Mouse (Mus musculus) 3134 (cell line): ENCODE data around the gene Riiad1.

Source experiments
- DNase-seq: peaks from one replicate; pipeline ENCODE4 v3.0.0-alpha.2; 2011; ENCODE audit warnings: low spot score; ENCODE audit not compliant: insufficient read length; ENCODE audit errors: extremely low read depth

The Riiad1 gene

DNA sequence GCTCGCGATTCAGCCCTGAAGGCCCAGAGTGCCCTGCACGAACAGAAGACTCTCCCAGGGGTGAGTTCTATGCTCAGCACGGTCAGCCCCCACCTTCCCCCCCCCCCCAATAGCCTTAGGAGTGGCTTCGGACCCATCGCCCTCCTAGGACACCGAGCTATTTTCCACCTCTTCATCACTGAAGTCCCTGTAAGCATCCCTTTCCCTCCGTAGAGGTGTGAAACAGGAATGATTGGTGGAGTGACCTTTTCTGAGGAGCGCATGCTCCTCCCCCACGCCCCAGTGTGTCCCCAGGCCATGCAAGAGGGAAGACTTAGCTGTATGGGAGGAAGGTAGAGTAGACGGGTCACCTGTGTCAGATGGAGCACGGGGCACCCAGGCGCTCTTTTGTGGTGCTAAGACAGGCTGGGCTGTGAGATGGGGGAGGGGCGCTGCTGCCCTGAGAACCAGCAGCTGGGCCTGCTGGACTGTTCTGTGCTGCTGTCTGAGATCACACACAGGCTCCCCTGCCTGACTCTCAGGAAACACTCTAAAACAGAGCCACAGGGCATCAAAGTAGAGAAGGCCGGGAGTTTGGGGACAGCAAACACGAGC lies at the start of gene Riiad1:
Riiad1 (minus strand) TSS at position 51 of the 594 bp plus-strand sequence.
- no peak for DNase-seq

DNA sequence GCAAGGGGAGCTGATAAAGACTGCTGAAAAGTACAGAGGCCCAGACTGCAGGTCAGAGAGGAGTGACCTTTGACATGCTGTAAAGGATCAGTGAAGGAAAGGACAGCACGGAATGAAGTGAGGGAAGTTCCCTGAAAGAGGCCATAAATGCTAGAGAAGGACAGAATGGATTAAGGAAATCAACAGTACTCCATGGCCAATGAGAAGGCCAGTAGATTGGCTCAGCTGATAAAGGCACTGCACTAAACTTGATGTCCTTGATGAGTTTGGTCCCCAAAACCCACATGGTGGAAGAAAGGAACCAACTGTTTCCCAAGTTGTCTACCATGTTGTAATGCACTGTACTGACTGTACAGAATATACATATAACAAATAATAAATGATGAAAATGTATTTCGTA lies 46.6 kb upstream of the Riiad1 start:
- DNase-seq = no peak

DNA sequence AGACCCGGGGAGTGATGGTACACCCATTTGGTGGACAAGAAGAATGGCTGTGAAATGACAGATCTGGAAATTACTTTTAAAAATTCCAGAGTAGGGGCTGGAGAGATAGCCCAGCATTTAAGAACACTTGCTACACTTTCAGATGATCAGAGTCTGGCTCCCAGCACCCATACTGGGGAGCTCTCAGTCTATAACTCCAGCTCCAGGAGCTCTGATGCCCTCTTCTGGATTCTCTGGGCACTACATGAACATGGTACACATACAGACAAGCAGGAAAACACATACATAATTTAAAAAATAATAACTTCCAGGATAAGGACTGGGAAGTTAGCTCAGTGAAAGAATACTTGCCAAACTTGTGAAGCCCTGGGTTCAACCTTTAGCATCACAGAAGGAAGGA lies 26.5 kb upstream of the Riiad1 start:
- DNase-seq = no peak

DNA sequence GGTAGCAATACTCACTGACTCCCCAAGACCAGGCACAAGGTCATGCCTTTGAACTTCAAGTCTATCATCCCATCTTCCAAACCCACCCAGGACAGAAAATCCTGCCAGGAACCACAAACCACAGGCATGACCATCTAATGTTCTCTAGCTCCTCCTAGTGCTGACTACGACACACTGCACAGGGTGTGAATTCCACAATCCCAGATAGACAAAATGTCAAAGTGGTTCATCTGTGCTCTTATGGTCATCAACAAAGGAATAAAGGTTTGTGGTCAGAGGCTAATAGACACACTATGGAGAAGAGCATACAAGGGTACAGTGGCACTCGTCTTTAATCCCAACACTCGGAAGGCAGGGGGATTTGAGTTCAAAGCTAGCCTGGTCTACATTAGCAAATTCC lies 22.1 kb upstream of the Riiad1 start:
- DNase-seq = no peak

DNA sequence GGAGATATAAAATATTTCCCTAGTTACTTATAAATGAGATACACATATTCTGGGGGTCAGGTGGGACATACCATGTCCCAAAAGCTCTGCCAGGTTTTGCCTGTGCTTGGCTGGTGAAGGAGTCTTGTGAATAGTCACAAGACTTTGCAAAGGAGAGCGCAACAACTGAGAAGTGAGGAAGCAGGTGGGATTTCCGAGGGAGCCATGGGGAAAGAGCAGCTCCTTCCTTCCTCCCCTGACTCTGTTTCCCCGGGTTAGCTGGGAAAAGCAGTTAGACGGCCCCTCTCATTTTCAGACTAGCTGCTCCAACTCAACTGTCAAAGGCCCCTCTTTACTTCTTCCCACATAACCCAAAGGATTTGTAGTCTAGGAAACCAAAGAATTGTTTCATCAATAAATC lies 17.0 kb upstream of the Riiad1 start:
- no peak for DNase-seq

DNA sequence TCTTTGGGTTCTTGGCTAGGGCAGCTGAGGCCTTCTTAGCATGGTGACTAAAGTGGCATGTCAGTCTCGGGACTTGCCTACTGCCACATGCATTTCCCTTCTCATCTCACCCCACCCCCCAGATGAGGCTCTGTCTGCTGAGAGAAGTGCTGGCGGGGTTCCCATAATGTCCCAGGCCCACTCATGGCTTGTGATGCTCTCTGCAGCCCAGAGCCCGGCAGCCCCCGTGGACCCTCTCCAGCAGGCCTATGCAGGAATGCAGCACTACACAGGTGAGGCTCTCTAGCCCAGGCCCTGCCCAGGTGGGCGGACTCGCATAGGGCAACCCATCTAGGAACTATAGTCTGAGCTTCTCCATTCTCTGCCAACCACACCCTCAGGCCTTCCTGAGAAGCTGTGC lies 7.4 kb upstream of the Riiad1 start:
- peak; percentile 33 for DNase-seq

DNA sequence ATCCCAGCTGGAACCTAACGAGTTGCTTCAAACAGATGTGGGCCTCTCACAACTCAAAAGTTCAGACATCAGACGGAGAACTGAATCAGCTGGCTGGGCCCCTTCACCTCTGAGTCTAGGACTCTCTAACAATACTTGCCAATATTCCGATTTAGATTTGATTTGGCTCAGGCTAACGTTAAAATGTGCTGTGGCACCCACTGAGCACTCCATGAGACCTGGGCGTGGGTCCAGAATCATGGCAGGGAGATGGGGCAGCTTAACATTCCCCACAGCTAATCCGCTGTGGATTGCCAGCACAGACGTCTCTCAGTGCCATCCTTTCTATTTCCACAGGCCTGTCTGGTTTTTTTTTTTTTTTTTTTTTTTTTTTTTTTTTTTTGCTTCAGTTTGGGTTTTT lies 5.8 kb upstream of the Riiad1 start:
- DNase-seq = no peak

DNA sequence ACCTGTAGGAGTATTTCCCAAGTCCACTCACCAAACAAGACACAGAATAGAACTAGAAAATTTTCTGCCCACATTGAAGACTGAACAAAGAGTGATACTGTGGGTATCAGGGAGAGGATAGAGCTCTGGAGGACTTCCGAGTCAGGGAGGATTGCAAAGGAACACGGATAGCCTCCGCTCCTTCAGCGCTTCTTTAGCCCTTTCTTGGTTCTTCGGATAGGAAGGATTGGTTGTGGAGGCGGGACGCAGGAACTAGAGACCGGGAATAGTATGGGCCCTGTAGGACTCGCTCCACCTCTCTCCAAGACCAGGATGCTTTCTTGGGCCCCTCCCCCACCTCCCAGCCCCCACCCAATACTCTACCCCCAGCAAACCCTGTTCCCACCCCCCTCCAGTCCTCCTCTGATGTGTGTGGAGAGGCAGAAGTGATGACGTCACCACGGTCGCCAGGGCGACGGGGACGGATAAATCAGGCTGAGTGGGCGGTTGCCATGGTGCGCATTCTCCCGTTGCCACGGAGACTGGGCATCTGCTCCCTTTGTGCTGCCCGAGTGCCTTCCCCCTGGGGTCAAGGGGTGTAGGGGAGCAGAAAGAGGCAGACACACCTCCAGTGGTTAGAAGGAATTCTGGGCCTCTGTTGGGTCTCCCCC lies 3.8 kb upstream of the Riiad1 start:
- no peak for DNase-seq

DNA sequence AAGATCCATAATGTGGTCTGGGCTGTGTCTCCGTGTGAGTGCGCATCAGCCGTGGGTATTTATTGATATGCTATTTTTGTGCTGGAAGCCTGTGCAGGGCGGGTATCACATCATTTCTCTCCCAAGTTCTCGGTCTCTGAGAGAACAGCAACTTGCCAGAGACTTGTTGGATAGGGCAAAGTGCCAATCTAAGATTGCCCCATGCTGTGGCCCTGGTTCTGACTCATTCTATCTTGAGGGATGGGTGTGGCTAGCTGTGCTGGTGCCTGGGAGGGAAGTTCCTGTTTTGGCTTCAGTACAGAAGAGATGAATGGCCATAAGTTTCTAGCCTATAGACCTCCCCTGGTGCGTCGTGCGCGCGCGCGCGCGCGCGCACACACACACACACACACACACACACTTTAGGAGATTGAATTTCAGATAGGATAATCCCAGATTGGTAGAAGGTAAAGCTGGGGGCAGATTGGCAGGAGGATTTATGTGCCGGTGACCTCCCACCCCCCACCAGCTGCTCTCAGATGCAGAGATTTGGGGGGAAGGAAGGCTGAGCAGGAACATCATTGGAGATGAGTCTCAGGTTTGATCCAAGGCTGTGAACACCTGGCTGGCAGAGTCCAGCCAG lies 2.7 kb upstream of the Riiad1 start:
- DNase-seq = no peak

DNA sequence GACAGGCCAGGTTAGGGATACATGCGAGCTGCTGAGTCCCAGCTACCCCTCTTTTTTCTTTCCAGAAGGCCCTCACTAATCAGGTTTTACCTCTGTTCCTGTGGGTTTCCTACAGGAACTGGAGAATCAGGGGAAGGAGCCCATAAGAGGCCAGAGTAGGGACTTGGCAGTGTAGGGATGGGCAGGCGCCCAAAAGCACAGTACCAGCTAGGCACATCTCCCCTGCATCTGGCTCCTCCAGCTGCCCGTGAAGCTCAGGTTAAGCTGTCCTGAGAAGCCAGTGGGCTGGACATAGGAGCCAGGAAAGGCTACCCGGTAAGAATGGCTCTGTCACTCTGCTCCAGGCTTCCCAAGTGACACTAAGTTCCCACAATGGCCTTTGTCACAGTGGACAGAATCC lies 1.3 kb upstream of the Riiad1 start:
- DNase-seq = no peak

DNA sequence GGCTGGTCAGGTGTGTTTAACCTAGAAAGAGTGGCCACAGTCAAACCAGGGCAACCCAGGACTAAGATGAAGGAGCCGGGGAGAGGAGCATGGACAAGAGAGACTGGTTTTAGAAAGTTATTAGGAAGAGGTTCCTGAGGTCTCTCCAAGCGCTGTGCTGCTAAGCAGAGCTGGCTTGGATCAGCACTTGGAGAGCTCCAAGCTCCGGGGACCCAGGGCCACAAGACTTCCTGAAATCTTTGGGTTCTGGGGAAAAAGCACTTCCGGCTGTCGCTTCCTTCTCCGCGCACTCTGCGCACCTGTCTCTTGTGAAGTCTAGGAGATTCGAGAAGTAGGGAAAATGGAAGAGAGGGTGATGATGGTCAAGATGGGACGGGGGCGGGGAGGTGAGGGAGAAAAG lies 577 bp downstream of the Riiad1 start:
- no peak for DNase-seq

DNA sequence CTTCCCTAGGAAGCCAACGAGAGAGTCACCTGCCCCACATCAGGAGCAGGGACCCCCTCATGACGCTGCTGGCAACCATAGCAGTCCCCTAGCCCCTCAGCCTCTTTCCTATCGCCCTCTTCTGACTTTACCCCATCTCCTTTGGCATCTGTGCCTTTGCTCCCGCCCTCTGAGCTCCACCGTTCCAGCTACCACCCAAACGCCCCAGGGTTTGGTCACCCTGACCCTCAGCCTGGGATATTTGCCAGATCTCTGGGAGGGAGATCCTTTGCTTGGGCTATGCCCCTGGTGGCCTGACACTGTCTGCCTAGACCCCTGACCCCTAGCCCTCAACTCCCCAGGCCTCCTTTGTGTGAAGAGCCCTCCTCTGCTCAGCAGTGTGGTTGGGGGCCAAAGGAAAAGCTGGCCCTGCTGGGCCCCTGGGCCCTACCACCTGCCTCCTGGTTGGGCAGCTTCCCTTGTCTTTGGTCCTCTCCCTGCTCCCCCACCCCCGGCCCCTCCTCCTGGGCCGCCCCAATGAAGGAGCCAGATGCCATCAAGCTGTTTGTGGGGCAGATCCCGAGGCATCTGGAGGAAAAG lies 1.5 kb downstream of the Riiad1 start:
- no peak for DNase-seq

DNA sequence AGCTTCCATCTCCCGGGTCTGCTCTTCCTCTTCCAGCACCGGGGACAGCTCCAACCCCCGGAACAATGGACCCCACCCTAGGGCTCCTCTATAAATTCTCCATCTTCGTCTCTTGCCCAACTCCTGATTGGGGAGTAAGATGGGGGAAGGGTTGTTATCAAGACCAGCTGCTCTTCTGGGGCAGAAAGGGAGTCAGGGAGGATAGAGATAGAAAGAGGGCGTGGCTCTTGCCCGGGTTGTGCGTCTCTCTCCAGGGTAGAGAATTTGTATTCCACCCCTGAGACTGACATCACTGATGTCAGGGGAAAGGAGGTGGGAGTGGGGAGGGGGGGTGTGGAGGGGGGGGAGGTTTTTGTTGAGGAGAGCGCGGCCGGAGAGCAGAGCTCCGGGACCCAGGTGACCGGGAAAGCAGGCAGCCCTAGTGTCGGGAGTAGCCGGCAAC lies 2.1 kb downstream of the Riiad1 start, which contains the start of gene Celf3:
Celf3 (plus strand) TSS at position 315 of the 442 bp plus-strand sequence.
- DNase-seq = no peak

DNA sequence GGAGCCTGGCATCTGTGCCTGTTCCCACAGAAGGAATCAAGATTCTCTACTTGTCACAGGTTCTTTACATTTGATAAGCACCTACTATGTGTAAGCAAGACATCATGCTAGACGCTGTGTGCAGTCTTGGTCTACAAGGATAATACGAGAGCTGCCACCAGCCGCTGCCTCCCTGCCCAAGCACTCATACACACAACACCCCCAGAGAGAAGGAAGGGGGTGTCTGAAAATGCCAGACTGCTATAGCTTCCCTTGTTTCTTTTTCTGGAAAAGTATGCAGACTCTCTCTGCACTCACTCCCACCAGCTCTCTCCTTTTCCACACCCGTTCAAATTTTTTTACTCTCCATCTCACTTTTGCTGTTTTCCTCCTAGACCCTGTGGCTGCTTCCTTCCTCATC lies 2.7 kb downstream of the Riiad1 start:
- no peak for DNase-seq

DNA sequence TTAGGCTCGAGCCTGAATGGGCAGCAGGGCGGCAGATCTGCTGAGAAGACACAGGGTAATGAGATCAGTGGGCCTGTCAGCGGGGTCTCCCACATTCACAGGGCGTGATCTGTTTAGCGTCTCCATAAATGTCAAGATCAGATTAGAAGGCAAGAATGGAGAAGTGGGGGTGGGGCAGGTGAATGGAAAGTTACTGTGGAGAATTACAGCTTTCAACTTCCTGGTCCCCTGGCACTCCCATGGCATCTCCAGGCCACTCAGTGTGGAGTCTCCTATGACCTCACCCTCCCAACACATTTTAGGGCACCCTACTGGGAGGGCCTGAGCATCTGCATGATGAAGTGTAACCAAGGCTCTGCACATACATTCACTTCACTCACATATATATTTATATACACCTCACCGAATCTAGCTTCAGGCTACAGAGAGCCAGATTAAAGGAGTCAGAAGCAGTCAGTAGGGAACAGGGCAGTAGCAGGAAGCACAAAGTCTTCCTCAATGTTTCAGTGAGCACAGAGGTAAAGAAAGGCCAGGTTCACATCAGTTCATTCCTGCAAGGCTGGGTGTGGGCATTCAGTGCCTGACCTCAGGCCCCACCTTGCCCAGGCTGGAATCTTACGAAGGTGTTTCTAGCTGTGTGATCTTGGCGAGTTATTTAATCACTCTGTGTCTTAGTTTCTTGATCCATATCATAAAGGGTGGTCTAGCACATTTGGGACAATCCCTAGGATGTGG lies 3.7 kb downstream of the Riiad1 start:
- no peak for DNase-seq

DNA sequence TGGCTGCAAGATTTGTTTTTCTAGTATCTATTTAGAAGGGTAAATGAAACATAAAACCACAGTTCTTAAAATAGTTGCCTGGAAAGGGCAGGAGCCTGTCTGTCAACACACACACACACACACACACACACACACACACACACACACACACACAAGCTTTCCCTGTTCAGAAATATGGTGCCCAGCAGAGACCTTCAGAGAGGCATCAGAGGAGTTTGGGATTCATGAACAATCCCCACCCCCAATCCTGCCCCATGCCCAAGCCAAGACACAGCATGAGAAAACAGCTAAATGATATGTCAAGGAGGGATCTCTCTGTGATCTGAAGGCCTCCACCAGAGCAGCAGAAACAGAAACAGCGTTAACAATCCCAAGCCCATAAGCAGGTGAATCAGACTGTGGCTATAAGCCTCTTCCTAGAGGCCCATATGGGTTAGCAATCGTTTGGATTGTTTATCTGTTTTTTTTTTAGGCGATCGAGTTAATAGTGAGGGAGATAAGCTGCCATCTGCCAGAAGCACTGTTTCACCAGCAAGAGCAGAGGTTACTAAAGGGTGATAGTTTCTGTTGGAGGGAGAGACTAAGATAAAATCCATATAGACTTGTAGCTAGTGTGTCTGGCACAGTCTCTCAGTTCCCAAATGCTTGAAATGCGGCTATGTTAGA lies 6.4 kb downstream of the Riiad1 start:
- DNase-seq = no peak

DNA sequence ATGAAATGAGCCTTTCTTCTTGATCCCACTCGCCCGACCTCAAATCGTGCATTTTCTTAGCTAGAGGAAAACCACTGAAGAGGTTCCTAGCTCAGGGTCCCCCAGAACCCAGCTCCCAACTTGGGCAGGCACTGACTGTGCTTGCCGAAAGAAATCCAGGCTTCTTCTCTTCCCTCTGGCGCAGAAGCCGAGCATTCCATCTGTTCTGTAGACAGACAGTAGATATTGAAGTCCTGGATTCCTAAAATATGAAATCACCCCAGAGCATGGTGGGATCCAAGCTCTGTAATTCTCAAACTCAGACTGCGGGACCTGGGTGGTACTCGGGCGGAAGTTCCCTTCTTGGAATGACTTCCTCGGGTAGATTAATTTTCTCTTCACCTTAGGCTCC lies 7.0 kb downstream of the Riiad1 start:
- DNase-seq = no peak

DNA sequence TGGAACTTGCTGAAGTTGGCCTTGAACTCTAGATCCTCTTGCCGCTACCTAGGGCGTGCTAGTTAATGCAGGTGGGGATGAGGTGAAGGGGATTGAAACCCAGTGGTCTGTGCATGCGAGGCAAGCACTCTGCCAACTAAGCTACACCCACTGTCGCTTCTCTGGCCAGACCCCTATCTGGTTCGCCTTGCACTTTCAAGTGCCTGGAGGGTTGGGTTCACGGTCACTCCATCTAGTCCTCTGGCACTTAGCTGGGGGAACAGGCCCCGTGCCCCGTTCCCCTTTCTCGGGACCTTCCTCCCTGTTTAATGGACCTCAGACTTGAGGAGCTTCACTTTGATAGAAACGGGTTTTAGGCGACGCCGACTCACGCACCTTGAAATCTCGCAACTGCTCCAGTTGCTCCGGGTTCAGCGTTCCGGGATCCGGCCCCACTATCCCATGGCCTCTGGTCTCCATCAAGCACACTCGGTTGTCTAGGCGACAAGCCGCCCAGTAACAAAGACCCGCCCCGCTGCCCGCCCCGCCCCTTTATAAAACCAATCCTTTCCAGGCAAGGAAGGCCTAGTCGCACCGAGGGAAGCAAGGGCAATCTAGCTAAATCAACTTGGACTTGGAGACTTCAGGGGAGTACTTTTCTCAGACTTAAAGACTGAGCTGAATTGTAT lies 7.6 kb downstream of the Riiad1 start:
- DNase-seq = no peak

DNA sequence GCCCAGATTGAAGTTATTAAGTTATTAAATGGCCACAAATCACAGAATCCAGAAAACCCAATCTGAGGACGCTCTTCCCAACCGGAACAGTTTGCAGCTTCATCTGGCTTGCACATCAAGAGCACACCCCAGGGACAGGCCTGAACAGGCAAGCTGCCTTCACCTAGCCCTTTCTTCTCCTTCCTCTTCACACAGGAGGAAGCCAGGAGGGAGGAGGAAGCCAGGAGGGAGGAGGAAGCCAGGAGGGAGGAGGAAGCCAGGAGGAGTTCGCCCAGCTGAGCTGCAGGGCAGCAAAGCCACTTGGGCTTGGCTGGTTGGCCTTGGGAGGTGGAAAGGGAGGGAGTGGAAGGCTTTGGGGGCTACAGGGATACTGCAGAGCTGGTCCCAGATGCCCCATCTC lies 11.2 kb downstream of the Riiad1 start:
- no peak for DNase-seq
